Mouse (Mus musculus): ENCODE results near the gene Rpl36a-ps1. TPM values are rescaled to one million over a fixed set of nuclear protein-coding genes. Genes with fewer than 3 reads are reported as not detected.

The Rpl36a-ps1 gene
- total RNA-seq, 4 experiments from 2014 or later: 2.1 to 8.6 (median 2.8) TPM

DNA sequence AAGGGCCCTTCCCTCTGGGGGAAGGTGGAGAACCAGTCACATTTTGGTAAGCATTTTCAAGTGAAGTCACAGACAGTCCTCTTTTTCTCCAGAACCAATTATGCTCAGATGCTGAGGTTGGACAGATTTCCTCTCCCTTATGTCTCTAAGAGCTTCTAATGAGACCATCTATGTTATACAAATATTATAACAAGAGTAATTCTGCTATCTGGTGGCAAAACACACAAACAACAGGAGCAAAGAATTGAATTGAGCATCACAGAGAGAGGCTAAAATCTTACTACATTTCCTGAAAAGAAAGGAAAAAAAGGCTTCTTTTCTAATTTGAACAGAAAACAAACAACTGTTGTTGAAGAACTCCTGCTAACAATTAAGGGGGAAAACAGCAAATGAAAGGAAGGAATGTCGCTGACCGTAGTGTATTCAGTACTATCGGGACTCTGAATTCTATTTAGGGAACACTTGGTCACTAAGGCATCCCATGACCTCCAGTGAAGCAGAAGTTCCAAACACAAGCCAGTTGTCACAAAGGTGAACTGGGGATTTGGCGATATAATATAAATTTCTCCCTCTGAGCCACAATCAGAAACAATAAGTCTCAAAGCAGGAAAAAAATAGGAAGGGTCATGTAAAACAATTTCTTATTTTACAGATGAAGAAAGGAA is 42.4 kb downstream of the Rpl36a-ps1 start:
- DNase-seq: no peak

Other genes with a start within 250 kb of the Rpl36a-ps1 start
- gene Mzt1, start 51.8 kb upstream of the Rpl36a-ps1 start, total RNA-seq (2022): 10 to 100 TPM; 32.6 to 40.4 (median 39.7) TPM
- gene Bora, start 51.9 kb upstream of the Rpl36a-ps1 start, total RNA-seq (2022): 1 to 10 TPM; 1.9 to 5.5 (median 4.1) TPM
- gene Pibf1, start 105.1 kb upstream of the Rpl36a-ps1 start, total RNA-seq (2022): 10 to 100 TPM in 3 of 4 experiments, 1 to 10 TPM in 1; 8.8 to 16.4 (median 13.4) TPM
- 10 to 100 TPM; 17.4 to 25.6 (median 21.8) TPM for gene Dis3, start 105.5 kb upstream of the Rpl36a-ps1 start, total RNA-seq (2022)